Mouse (Mus musculus) lung, postnatal 10 days (tissue): Measurements from ENCODE around the gene Aqr.
A peak's percentile ranks its signal among the peaks of the same experiment; 100 is the strongest.

Experiments used
- DNase-seq: peaks from one replicate; pipeline ENCODE4 v3.0.0; 2021

Gene Aqr

GRCm38 (mm10) chr2:114133355-114133754, 53.5 kb downstream of the Aqr start:
- no peak for DNase-seq

- no peak for DNase-seq
These were observed 56.2 kb downstream of the Aqr start for GRCm38 (mm10) chr2:114130657-114131056.

DNA sequence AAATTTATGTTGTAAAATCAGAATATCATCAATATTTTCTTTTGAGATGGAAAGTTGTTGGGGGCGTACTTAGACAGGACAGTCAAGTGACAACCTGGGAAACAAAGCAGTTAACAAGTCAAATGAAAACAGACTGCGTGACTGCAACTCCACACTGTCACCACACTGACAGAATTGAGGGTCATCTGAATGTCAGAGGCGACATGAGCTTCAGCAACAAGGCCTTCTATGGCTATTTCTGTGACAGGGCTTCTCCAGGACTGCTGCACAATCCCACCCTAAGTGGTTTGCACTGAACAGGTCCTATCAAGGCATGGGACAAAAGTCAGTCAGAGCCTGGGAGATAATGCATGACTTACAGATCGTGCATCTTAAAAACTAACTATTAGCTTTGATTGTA, 63.5 kb downstream of the Aqr start:
- no peak for DNase-seq

DNA sequence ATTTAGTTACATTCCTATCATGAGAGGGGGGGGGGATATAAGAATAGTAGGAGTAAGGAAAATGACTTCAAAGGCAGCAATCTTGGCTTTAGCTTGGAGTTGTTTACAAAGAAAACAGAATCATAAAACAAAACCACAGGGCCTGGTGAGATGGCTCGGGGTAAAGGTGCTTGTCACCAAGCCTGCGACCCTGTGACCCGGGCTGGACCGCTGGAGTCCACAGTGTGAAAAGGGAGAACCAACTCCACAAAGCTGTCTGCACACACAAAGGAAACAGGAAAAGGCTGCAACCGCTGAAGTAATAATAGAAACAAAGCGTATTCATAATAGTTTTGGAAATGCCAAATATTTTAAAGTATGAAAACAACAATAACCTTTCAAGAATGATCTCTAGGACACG, 67.4 kb downstream of the Aqr start:
- DNase-seq: no peak

- DNase-seq: no peak
These were observed 69.2 kb downstream of the Aqr start for GRCm38 (mm10) chr2:114117665-114118064.

DNA sequence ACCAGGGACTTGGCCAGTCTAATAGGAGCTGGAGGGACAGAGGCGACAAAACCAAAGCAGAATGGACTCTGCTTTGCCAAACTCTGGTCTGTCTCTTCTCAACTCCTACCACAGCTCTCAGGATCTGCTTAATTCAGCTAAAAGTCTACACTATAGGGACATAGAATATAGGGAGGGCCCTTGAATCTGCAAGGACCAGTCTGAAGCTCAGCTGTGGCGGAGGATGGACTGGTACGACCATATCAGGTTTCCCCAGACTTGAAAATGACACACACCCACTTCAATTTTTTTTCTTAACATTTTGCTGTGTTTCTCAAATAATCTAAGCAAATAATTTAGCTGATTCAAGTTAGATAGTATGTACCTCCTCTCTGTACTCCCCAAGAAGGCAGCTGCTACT, 69.6 kb downstream of the Aqr start:
- DNase-seq: no peak

GRCm38 (mm10) chr2:114115563-114115962, 71.3 kb downstream of the Aqr start:
- no peak for DNase-seq

- DNase-seq: no peak
These were observed 79.2 kb downstream of the Aqr start for GRCm38 (mm10) chr2:114107288-114108278.

GRCm38 (mm10) chr2:114106383-114106782, 80.4 kb downstream of the Aqr start:
- peak; percentile 7 for DNase-seq

GRCm38 (mm10) chr2:114102471-114102870, 84.4 kb downstream of the Aqr start:
- DNase-seq: no peak

GRCm38 (mm10) chr2:114100834-114101233, 86.0 kb downstream of the Aqr start:
- no peak for DNase-seq

DNA sequence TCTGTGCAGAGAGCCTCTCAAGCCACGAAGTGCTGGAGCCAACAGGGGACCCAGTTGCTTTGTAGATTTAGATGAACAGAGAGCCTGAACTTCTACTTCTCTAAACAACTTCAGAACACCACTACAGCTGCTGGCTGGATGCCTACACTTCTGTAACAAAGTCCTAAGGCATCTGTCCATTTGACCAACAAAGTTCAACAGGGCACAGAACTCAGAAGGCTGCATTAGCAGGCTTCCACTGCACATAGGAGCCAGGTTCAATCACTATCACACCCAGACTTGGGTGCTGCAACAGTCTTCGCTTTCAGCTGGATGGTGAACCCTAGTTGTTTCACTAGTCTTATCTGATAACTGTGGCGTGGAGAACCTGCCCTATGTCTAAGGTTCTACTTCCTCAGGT, 87.0 kb downstream of the Aqr start:
- no peak for DNase-seq

DNA sequence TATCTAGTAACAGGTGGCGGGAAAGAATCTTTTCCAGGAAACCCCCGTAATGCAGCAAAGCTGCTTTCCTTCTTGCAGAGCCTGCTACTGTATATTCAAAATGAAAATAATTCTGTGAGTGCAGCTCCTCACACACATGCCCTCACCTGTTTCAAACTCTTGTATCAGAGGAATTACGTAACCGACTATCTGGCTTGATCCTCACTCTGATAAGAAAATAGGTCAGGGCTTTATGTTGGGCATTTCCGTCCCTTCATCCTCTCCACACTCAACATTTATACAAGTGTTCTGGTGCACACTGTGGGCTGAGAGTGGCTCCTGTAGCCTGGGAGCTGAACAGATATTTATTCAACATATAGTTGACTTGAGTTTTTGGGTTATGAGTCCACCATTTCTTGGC, 87.7 kb downstream of the Aqr start:
- no peak for DNase-seq

- DNase-seq: no peak
These were observed 89.2 kb downstream of the Aqr start for GRCm38 (mm10) chr2:114097627-114098026.

DNA sequence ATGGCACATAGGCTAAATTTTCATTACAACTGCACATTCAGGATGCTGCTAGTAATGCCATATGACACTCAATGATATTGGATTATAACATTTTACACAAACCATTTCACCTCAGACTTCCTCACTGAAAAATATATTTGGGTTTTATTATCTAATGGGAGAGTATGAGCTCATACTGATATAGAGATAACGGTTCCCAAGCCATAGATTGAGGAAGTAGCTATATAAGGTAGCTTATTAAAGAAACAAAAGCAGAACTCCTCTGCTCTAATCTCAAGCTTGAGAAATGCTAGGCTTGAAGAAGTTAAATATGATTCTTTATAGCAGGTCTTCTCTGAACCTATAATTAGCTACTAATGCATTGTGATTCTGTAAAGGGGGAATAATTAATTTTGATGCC, 90.3 kb downstream of the Aqr start:
- no peak for DNase-seq

DNA sequence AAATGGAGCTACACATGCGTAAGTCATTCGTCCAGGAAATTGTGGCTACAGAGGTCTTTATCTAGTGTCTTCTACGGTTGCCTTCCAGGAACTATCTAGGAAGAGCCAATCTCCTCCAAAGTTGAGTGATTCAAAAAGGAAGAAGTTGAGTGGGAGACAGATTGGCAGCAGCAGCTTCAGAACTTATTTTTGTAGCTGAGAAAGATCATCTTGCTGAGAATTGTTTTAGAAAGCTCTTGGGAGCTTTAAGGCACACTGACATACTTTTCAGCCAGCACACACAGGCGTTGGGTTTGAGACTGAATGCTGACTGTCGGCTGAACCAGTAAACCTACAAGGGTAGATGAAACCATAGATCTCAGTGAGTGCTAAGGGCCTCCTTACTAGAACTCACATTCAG, 91.5 kb downstream of the Aqr start:
- DNase-seq: no peak

DNA sequence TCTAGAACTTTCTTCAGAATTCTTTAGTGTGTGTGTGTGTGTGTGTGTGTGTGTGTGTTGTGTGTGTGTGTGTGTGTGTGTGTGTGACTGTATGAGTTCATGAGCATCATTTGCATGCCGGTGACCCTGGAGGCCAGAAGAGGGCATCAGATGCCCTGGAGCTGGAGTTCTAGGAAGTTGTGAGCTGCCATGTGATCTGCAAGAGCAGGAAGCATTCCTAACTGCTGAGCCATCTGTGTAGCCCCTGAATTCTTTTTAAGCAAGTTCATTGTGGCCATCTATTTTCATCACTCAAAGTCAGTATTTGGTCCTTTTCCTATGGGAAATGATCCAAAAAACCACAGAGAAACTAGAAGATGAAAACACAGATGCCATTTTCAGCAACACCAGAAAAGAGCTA, 92.1 kb downstream of the Aqr start:
- no peak for DNase-seq

GRCm38 (mm10) chr2:114093577-114093976, 93.2 kb downstream of the Aqr start:
- peak; percentile 5 for DNase-seq

DNA sequence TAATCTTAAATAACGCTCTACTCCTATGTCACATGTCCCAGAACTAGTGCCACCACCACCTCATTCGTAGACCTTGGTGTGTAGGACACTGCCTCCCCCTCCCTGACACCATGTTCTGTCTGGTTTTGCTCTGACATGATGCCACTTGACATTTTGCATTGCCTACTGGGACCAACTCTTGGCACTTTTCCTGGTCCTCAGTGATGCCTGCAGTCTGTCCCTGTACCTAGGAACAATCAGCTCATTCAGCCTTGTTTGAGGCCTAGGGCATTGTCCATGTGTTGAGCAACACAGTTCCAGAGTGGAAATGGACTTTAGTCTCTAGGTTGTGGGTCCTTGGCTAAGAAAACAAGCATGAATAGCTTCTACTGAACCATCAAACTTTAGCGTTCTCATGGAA, 97.0 kb downstream of the Aqr start:
- DNase-seq: no peak

DNA sequence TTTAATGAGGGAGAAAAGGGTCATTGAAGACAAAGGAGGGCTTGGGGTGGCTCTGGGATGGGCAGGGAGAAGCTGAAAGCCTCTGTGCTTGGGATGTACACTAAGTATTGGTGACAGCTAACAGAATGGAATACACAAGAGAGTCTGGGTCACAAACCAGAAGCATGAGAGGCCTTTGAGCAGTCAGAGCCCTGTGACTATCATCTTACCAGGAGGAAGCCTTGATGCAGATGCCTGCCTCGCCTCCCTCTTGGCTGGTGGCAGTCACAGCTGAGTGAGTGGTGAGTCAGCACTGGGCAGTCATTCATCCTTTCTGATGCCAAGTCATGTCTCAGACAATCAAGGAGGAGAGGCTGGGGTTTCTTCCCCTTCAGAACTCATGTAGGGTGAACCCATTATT, 99.6 kb downstream of the Aqr start:
- DNase-seq: no peak

GRCm38 (mm10) chr2:114071876-114072275, 114.9 kb downstream of the Aqr start:
- no peak for DNase-seq

DNA sequence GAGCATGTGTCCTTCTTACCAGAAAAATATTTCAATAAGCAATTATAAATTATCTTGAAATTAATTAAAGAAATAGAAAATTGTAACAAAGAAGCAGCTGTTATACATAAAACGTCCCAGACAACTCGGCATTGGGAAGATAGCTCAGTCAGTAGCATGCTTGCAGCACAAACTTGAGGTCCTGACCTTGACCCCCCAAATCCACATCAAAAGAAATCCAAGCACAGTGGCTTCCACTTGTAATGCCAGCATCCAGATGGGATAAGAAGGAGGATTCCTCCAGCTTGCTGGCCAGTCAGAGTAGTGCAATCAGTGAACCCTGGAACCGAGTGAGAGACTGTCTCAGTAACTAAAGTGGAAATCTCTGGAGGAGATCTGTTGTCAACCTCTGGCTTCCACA, 120.6 kb downstream of the Aqr start:
- no peak for DNase-seq

- no peak for DNase-seq
These were observed 122.8 kb downstream of the Aqr start for GRCm38 (mm10) chr2:114064004-114064403.

GRCm38 (mm10) chr2:114060071-114060591, 126.7 kb downstream of the Aqr start:
- no peak for DNase-seq

DNA sequence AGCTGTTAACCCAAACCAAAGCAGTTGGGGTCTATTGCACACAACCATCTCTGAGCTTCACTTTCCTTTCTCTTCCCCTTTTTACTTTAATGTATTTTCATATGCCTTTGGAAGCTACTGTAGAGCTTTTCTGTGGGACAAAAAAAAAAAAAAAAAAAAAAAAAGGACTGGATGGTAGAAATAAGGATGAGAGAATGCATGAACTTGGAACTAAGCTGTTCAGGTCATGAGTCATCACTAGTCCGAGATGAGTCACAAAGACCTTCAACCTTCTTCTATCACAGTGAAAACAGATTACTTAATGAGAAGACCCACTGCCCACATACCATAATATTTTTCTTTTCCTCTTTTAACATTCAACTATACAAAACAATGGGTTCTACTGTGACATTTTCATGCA, 127.2 kb downstream of the Aqr start:
- no peak for DNase-seq
